Mouse (Mus musculus) thymus, adult 18-20 months (tissue): ENCODE measurements at regions not wholly inside any gene's neighbourhood (a gene's known extent, or its start where the extent isn't known, plus 50 kb on each side); places are given as distances from the start of the nearest gene placed in this dataset.

Experiments
- DNase-seq, 2 experiments: peaks; one replicate each; pipeline ENCODE4 v3.0.0; 2022; ENCODE audit warnings: mixed read lengths in 2 of 2

DNA sequence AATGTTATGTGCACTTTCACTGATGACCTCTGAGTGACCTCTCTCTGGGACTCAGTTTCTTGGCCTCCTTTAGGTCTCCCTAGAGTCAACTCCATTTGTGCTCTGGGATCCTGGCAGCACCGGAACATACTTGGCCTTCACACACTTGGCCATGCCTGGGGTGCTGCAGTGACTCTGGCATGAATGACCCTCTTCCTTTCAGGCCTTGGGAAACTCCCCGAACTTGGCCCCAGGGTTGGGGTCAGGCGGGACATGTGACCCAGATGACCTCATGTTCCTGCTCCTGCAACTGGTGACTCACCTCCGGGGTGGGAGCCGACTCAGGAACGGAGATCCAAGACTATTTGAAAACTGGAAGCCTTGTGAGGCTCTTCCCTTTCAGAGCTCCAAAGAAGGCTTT lies 159.2 kb downstream of the Cyp26b1 start:
- no peak for DNase-seq

DNA sequence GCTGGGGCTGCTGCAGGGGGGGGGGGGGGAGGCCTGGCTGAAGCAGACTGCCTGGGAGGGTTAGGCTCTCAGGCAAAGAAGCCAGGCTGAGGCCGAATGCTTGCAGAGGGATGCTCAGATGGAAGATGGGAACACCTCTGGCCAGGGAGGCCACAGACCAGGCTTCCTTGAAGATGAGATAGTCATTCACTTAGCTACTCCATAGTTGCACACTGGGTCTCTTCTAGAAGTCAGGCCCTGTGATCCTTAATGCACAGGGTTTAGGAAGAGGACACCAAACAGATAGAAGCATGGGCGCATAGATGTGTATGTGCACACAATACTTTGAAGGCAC lies 162.1 kb downstream of the Cyp26b1 start:
- DNase-seq = no peak

DNA sequence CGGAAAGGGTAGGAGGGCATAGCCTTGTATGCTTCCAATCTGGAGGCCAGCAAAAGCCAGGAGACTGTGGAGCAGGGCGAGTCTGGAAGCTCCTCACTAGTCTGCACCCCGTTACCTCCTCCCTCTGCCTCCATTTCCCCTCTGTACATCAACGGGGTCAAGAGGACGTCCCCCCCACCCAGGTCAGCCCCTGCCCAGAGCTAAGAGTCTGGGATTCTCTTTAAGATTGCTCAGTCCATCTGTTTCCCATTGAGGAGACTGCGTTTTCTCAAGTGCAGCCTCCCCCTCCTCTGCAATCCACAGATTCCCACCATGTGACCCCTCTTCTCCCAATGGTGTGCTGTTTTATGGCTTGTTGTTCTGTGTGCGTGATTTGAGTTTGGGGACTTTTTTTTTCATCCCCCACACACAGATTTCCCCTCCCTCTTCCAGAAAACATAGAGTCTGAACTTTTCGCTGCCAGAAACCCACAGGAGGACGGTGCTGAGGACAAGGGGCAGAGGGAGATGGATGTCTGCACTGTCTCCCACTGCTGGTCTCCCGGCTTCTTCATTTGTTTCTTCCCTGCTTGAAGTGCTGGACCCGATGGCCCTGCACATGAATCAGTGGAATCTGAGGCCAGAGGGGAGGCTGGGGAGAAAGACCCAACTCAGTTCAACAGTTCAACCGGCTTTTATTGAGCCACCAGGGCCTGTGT lies 162.6 kb downstream of the Cyp26b1 start:
- no peak for DNase-seq

DNA sequence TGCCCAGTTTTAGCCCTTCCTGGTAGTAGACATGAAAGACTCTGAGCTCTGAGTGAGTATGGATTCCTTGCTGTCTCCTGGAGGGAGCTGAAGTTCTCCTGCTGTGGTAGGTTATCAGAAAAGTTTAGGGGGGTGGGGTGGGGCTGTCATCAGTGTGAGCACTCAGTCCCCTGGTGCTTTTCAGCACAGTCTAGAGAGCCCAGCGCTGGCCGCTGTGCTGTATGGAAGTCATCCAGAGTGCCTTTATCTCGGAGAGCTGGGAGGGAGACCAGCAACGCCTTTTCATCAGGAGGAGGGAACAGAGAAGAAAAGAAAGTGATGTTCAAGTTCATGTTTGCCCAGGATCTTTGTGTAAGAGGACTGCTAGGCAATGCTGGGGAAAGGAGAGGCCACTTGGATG lies 163.6 kb downstream of the Cyp26b1 start:
- no peak for DNase-seq

DNA sequence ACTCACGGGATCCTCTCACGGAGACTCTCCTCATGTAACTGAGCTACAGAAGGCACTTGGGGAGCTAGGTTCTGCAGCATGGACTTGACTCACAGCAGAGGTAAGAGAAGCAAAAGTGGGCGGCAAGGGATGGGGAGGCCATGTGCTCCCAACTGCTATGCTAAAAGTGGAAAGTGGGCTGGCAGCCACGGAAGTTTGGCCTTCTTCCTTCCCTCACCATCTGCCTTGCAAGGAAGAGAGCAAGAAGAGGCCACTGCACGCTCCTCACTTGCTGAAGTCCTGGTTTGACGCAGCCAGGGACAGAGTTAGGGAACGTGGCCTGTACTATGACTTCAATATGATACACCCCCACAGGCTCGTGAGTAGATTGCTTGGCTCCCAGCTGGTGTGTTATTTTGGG lies 164.5 kb downstream of the Cyp26b1 start:
- no peak for DNase-seq

DNA sequence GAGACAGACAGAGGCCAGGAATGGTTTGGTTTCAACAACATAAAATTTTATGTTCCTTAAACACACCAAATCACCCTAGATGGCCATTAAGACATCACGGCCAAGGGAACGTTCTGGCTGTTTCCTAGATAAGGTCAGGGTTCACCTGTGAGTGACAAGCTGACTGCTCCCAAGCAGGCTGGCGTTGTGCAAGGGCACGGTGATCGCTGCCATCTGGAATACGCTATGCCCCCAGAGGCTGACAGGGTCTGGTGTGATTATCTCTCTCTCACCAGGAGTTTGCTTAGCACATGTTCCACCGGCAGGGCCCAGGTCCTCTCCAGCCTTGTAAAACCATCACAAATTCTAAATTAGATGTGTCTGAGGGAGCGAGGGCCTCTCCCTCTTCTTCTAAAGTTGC lies 167.0 kb downstream of the Cyp26b1 start:
- DNase-seq = no peak

DNA sequence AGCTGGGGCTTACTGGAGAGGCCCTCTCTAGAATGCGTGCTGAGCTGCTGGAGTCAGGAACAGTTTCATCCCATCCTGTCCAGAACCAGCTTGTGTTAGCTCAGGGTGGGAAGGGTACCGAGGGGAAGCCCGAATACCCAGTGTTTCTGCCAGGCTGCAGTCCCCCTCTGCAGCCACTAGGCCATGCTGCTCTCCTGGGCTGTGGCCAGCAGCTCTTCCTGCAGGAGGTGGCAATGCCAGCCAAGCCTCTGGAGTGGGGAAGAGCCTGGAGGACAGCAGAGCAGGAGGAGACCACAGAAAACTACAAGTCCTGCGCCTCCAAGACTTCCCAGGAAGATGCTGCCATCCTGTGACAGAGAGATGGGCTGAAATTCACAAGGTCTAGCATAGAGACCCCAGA lies 167.9 kb downstream of the Cyp26b1 start:
- no peak for DNase-seq

DNA sequence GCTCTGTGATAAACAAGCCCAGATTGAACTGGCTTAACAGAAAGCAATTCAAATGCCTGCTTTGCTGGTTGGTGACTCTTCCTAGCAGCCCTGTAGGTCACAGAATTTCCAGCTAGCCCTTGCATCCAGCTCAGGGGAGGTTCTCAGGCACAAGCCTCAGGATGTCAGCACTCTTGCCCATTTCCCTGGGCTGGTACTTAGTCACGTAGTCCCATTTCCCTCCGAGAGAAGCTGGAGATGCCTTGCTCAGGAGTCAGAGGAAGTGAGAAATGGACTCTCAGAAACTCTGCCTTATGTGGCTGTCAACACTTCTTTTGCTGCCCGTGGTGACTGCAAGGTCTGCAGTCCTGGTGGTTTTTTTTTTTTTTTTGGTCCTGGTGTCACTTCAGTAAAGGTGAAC lies 170.8 kb downstream of the Cyp26b1 start:
- no peak for DNase-seq

DNA sequence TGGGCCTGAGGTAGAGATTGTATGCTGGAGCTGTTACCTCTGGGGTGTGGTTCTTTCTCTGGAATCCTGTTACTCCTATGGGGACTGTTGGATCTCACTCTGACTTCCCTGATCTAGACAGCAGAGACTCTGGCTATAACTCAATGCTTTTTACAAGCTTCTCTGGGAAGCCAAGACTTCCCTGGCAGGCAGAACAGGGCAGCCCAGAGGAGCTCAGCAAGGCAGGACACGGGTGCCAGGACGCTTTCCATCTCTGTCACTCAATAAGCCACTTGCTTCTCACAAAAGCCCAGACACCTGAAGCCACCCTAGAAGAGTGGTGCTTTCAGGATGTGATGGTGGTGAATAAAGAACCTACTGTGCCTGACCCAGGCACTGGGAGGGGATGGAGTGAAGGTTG lies 174.0 kb downstream of the Cyp26b1 start:
- no peak for DNase-seq

DNA sequence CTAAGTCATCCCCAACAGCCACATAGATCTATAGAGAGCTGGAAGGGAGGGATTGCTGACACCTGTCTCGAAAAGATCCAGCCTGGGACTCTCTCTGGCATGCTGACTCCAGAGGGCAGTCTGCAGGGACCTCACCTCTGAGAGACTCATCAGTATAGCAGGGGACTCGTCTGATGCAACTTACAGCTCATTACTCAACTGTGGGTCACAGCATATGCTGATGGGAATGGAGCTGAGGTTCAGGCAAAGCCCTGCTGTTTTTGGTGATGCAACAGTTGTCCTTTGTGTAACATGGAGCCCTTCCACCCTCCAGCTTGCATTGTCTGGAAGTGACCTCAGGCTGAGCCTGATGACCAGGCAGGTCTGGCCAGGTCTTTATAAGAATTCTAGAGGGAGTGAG lies 174.4 kb downstream of the Cyp26b1 start:
- DNase-seq = no peak

DNA sequence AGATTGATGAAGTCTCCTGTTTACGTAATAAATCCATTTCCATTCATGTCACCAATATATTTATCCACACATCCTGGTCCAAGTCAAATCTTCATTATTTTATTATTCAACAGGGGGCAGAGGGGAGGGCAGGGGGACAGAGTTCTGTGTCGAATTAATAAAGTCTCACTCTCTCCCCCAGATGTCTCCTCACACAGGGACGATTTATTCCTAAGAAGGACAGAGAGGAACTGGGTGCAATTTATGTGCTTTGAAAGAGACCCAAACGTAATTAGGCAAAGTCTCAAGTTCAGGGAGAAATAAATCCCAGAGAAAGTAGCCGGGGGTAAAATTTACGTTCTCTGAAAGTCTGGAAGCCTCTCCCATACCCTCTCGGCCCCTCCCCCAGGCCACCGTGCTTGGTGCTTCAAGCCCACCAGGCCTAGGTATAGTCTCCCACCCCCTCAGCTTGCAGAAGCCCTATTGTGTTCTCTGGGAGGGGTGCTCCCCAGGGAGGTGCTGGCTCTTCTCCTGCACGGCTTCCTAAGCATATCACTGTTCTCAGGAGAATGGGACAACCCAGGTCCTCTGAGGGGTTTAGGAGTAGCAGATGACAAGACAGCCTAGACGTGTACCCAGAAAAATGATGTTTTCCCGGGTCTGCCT lies 176.6 kb downstream of the Cyp26b1 start:
- no peak for DNase-seq

DNA sequence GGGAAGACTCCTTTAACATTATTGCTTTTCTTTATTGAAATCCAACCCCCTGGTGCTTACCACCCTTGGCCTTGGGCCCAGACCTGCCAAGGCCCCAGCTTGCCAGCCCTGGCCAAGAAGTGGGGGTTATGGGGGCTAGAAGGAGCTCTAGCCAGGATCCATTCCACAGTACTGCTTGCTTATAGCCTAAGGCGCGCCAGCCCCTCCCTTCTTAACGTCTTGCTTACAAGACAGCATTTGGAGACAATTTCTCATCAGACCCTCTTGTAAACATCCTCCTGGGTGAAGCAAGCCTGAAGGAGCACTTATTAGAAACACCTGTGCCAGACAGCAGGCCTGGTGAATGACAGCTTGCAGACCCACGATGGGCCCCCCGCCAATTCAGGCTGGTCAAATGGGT lies 179.3 kb downstream of the Cyp26b1 start:
- no peak for DNase-seq

DNA sequence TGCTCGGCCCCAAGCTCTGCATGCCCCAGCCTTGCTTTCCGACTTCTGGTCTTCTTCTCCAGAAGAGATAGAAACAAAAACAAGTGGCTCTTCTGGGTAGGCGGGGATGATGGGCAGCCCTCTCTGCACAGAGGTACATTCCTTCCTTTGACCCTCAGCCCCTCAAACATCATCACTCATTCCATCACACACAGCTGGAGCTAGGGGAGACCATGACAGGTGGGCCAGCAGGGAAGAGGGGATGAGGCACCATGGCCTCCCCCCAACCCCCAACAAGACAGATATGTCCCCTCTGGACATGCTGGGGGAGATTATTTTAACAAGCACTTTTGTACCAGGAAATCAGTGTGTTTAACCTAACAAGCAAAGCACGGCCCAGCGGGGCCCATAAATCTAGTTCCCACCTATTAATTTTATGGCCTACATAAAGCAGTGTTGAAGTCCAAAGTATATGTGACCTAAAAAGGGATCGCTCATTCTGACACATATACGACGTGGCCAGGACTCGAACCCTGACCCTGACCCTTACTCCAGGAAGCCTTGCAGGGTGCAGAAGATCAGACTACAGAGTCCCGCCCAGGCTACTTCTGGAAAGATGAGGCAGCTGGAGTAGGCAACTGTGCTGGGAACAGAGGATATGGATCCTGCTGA lies 183.7 kb downstream of the Cyp26b1 start:
- DNase-seq = no peak

DNA sequence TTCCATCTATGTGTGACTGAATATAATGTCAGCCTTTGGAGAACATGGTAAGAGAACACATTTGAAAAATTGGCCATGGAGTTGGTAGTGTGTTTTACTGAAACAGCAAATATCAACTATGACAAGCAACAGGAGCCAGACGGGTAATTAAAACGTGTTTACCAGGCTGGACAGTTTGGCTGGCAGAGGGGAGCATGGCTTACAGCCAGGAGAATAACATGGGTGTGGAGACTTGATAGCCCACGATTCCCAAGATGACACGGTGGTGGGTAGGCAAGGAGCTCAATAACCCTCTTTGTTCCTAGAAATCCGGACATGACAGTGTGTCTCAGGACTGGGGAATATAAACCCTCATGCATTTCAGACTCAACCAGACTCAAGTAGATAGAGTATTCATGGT lies 185.2 kb downstream of the Cyp26b1 start:
- no peak for DNase-seq

DNA sequence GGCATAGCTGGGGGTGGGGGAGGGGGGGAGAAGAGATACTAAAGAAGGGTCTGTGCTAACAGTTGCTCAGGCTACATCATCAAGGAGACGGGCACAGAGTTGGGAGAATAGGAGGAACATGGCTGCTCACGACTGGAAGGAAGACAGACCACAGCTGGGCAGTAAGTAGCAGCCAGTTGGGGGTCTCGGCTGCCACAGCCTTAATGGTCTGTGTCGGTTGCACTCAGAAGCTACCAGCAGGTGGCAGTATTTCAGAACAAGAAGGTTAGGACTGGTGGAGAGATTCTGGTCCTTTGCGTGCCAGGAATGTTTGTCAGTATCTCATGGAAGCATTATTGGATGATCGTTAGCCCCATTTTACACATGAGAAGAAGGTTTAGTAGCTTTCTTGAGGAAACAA lies 185.9 kb downstream of the Cyp26b1 start:
- DNase-seq = peak in 1 of 2 experiments; percentile 9

DNA sequence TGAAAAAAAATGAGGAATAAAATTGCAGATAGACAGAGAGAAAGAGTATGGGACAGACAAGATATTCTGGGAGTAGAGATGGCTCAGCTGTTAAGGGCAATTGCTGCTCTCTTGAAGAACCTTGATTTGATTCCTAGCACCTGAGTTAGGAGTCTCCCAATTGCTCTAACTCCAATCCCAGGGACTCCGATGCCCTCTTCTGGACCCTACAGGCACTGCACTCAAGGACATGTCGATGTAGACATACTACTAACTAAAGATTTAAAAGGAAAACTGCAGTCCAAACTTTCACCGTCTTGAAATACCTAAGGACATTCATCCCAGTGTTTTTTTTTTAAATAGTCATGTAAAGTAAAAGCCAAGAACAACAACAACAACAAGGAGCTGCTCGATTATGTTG lies 189.0 kb downstream of the Cyp26b1 start:
- DNase-seq = no peak

DNA sequence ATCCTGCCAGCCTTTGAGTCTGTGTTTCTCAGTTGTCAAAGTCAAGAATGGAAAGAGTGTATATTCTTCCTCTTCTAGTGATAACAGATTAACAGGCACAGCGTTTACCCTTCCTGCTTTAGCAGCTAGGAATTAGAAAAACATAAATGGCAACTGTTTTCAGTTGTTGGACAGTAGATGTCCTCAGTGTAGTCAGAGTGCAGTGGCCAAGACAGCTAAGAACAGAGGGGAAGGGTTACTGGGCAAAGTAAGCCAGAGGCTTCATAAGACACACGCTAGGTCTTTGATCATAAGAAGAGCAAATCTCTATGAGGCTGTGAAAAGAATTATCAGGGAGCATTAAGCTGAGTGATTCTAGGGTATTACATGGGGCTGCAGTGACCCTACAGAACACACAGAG lies 191.3 kb downstream of the Cyp26b1 start:
- DNase-seq = no peak

DNA sequence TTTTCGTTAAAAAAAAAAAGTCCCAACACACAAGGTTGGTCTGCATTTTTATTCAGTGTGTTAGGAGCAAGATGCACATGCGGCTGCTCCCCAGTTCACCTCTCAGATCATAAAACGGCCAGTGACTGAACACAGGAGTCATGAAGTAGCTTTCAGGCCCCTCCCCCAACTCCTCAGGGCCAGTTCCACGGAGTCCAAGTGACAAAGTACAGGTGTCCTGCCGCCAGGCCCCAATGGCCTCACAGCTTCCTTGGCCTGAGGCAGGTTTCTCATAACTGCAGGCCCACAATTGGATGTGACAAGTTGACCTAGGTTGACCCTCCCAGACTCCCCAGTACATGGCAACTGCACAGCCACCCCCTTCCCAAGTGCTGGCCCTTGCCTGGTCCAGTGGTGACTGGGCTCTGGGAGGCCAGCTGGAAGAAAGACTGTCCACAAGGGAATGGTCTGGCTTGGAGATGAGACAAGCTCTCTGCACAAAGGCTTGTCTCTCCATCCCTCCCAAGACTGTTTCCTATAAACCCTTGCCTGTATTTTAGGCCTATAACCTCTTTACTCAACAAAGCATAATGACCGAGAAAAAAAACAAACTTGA lies 199.1 kb downstream of the Cyp26b1 start:
- no peak for DNase-seq

DNA sequence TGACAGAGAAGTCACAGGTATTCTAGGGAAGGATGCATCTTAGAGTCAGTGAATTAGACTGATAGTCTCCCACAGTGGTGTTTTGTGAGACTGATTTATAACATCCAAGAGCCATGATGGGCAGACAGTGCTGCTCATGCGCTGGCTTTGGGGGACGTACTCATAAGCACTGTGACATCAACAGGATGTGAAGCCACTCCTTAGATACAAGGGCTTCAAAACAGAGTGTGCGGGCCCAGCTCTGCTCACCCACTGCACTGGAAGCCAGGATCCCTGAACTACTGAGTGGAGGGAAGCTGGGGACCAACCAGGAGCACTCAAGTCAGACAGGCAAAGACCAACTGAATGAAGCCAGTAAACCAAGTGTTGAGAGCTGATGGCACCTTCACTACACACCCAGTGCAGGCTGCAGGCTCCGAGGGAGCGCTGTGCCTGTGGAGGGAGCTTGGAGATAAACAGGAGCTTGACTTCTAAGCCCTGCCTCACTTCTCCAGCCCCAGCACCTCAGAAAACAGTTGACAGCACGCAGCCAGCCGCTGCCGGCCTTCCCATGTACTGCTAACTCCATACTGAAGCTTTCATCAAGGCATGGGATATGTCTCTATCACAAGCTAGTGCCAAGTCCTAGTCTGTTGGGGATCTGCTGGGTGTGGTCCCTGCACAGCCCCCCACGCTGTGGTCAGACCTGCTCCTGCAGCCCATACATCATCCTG lies 200.0 kb downstream of the Cyp26b1 start:
- no peak for DNase-seq

DNA sequence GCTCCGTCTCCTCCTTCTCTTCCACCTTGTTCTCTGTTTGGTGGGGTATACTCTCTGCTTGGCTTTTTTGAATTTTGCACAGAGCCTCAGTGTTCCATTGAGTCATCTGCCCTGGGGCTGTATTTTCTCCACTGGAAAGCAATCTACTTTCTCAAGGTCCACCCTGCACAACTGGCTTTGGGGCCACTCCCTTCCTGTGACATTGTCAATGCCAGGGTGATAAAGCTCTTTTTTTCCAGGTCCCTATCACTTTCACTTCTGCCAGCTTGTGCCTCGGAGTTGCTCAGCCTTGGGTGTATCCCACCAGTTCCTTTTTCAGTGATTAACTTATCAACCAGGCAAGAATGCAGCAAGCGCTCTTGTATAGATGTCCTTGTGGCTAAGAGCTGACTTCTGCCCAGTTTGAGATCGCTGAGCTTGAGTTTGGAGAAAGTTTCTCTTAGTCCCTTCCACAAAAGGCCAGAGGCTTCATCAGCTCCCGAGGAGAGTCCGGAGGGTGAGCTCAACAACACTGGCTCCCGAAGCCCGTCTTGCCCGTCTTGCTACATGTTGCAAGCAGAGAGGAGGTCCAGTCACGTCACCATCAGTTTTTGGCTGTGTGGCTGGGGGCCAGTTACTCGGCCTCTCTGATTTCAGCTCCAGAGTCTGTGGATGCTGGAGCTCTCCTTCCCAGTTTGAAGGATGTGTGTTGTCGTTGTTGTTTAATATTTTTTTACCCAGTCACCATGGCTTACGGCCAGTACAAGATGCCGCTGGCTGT lies 200.8 kb downstream of the Cyp26b1 start:
- DNase-seq = no peak

DNA sequence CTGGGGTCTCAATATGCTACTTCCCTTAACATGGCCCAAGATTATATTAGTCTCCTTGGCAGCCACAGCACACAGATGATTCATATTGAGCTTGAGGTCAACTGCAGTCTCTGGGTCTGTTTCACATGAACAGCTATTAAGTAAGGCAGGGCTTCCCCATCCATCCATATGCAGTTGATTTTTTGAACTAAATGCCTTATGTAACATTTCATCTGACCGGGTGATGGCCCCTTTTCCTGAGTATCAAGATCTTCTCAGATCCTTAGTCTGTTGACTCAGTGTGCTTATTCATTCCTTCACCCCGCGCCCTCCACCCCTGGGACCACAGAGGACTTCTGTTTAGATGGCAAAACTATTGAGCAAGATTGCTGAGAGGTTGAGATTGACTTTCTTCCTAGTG lies 202.7 kb downstream of the Cyp26b1 start:
- no peak for DNase-seq

DNA sequence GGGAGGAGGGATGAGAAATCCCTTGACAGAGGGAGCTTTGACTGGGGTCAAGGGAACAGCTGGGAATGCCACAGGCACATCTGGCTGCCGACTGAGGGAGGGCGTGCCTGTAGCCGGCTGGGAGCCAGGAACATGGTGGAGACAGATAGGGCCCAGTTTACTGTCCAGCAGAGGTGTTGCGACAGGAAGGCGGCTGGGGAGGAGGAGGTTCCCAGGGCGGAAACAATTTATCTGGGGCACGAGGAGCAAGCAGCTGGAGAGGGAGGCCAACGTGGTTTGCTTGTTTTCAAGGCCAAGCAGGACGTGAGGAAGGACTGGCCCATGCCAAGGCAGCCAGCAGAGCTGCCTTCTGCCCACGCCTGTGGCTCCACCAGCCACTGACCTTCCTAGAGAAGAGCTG lies 208.0 kb downstream of the Cyp26b1 start:
- no peak for DNase-seq

DNA sequence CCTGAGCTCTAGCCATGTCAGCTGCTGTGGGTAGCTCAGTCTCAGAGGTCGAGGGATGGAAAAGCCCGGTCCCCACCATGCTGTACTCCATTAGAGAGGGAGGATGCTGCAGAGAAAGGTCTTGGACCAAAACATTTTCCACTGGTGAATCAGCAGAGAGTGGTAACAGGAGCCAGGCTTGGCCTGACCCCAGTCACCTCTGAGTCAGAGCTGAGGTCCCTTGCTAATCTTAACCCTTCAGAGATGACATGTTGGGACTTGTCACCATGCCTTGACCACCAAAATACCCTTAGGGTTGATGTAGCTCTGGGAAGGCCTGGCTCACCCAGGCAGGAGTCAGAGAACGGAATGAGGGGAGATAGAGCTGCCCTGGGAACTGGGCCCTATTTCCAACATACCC lies 210.0 kb downstream of the Cyp26b1 start:
- DNase-seq = no peak
